Mouse (Mus musculus) spleen, postnatal 10 days (tissue): ENCODE measurements around the gene Hpn.

Experiments
- DNase-seq, 2 experiments: peaks; one replicate each; pipeline ENCODE4 v3.0.0; 2021 to 2022; ENCODE audit warnings: low spot score in 2 of 2

Gene Hpn

GRCm38 (mm10) chr7:31110861-31111385 lies 4.2 kb downstream of the Hpn start:
- DNase-seq, result no peak

- no peak for DNase-seq
Observed at GRCm38 (mm10) chr7:31109796-31110195, 5.3 kb downstream of the Hpn start.

DNA sequence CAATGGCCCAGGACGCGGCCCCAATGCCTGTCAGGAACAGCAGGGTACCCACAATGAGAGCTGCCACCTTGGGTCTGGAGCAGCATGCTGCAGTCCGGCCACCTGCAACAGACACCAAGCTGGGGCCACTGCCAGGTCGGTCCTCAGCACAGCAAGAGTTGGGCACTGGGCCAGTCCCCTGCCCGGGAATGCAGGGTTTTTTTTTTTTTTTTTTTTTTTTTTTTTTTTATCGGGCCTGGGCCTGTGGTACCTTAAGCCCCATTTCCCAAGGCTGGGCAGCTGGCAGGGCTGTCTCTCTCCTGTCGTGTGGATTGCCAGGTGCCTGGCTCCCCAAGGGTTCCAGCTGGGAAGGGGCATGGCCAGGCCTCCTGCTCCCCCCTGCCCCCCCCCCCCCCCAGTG lies 6.0 kb downstream of the Hpn start:
- DNase-seq, result no peak

- DNase-seq, result no peak
Observed at GRCm38 (mm10) chr7:31107781-31108180, 7.3 kb downstream of the Hpn start.

DNA sequence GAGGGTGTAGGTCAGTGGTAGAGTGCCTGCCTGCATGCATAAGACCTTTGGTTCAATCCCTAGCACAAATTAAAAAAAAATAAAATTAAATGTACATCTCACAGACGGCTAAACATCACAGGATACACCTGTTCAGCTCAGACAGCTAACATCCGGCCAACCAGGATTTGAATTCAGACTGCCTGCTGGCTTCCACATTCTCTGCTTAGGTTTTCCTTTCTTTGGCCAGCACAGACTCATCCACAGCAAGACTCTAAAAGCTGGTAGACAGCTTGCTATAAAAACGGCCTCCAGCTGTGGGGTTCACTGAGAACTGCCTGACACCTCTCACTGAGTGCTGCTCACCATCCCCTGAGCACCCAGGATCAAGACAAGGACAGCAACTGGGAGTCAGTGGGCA lies 8.9 kb downstream of the Hpn start:
- no peak for DNase-seq

GRCm38 (mm10) chr7:31105061-31105768 lies 9.9 kb downstream of the Hpn start:
- peak in 1 of 2 experiments; percentile 58 for DNase-seq

DNA sequence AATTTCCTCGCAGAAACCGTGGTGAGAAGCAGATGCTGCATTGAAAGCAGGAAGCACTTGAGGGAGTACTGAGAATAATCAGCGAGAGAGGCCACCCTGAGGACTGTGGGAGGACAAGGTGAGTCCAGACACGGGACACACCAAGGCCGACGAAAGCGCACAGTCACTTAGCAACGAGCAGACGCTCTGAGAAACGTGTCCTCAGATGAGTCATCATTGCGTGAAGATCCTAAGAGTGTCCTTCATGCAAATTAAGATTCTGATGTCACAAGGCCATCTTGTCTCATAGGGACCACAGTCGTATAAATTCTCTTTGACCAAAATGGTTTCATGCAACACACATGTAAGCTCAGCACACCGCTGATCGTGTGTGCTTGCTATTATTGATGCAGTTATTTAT lies 14.3 kb downstream of the Hpn start:
- DNase-seq, result no peak

DNA sequence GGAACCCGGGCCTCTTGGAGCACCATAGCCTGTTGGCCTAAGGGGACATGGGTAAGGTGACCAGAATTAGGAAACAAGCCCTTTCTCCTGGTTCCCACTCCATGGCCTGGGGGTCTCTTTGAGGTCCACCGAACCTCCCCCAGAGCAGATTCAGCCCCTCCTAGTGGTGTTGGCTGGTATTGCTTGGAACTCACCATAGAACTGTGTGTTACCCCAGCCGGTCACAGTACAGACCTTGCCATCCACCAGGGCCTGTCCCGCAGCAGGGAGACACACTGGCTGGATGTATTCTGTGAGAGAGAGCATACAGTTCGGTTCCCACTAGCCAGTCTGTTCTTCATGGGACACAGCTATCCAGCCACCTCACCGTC lies 15.5 kb downstream of the Hpn start:
- no peak for DNase-seq

- peak in 1 of 2 experiments; percentile 53 for DNase-seq
Observed at GRCm38 (mm10) chr7:31098697-31099611, 16.1 kb downstream of the Hpn start.

- peak; percentile 68 to 90 for DNase-seq
Observed at GRCm38 (mm10) chr7:31097583-31098248, 17.4 kb downstream of the Hpn start.

GRCm38 (mm10) chr7:31096892-31097564 lies 18.1 kb downstream of the Hpn start:
- DNase-seq, result no peak

DNA sequence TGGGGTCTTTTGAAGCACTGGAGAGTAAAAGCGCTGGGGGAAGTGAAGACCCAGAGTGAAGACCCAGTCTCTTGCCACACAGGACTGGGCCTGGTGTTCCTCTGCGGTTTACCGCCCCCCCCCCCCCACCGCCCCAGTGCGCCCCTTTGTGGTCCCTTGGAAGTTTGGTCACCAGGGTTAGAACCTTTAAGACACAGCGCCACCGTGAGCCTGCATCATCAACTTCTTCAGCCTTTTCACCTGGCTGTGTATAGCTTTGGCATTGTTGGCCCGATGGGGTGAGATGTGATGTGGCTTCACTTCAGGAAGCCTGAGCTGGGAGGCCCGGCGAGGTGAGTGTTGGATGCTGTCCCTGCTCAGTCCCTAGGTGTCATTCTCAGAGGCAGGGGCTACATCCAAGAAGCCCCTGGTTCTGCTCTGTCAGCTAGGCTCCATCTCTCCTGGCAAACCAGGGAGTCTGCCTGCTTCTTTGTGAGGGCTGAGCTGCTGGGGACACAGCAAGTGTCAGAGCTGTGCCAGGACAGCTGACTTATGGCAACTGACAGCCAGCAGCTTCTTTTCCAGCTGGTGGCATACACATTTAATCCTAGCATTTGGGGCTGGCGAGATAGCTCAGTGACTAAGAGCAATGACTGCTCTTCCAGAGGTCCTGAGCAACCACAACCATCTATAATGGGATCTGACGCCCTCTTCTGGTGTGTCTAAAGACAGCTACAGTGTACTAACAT lies 20.2 kb downstream of the Hpn start:
- DNase-seq, result peak in 1 of 2 experiments; percentile 56

DNA sequence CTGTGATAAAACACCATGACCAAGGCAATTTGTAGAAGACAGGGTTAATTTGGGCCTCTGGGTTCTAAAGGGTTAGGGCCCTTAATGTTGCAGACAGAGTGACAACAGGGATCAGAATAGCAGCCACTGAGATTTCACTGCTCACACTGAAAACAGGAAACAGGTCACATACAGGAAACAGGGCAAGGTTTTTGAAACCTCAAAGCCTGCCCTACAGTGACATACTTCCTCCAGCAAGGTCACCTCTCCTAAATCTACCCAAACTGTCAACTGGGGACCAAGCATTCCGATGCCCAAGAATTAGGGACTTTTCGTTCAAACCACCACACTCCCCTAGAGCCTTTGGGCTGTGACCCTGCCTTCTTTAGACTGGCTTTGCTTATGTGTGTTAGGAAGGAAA lies 25.4 kb downstream of the Hpn start:
- no peak for DNase-seq

GRCm38 (mm10) chr7:31088206-31088605 lies 26.9 kb downstream of the Hpn start:
- DNase-seq, result no peak

DNA sequence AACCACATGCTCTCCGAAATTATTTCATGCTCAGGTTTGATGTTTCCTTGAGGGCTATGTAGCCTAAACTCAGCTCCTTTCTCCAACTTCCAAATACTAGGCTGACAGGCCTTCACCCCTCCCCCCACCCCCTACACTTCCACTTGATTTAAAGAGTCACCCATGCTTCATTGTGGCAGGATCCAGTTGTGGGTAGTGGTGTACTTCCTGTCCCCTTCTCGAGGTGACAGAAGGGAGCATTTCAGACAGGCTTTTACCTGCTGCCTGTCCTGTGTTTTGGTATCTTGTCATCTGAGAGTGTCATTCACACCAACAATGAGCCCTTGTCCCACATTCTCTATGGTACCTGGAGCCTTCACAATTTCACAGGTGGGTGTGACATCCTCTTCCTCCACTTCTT lies 27.8 kb downstream of the Hpn start:
- DNase-seq, result no peak

DNA sequence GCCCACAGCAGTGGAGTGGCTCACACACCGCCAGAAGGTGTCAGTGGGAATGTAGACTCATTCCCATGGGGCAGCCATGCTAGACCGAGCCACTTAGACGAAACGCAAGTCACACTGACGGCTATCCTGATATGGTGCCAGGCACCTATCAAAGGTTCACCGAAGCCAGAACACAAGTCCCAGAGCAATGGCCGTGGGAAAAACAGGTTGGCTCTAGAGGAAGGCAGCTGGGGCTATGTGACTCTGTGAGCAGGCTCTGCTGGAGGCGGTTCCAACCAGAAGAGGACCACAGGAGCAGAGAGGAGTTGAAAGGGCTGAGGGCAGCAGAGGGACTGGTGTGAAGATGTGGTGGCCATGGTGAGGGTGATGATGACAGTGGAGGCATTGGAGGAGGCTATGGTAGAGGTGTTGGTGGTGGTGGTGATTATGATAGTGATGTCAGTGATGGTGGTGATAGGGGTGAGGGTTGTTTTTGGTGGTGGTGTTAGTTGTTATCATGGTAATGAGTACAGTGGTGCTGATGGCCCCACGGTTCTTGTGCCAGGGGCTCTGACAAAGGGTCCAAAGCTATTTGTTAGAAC lies 28.8 kb downstream of the Hpn start:
- no peak for DNase-seq

GRCm38 (mm10) chr7:31085171-31085570 lies 29.9 kb downstream of the Hpn start:
- no peak for DNase-seq

DNA sequence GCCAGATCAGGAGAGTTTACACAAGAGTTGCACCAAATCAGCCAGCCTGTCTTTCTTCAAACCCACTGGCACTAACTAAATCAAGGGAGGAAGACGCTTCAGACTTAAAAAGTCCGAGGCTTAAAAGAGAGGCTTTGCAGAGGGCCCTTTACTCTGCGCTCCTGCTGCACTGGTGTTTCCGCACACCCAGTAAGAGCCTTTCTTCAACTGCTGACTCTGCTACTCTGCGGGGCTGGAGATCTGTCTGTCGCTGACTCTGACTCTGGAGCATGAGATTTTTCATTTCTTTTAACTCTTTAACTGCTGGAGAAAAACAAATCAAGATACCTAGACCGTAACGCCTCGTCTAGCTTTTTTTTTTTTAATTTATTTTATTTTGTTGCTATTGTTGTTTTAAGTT lies 30.9 kb downstream of the Hpn start:
- DNase-seq, result no peak

DNA sequence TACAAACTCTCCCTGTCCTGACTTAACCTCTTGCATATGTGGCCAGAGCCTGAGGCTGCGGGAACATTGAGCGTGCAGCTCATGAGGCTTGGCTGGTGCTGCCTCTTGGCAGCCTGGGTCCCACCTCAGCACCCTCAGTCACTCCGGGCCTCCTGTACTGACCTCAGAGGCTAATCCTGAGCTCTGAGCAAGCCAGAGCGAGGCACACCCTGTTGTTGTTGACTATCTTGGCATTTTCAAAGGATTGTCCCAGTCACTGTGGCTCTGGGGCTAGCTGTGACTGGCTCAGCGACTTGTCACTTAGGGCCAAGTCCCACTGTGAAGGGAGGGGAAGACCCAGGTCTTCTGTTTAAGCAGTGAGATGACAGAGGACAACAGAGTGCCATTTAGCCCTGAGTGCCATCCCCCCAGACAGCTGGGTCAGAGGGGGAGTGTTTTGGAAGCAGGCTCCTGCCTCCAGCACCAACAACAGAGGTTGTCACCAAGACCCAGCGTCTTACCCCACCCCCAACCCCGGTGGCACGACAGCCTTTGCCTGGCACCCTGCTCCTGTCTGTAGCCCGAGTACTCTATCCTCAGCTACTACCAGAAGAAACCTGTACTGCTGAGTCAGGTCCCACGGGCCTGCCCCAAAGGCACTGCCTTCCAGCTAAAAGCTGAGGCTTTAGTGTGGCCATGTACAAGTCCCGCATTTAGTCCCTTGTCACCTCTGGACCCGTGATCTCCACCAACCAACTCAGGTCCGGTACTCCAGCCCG lies 32.1 kb downstream of the Hpn start:
- no peak for DNase-seq

DNA sequence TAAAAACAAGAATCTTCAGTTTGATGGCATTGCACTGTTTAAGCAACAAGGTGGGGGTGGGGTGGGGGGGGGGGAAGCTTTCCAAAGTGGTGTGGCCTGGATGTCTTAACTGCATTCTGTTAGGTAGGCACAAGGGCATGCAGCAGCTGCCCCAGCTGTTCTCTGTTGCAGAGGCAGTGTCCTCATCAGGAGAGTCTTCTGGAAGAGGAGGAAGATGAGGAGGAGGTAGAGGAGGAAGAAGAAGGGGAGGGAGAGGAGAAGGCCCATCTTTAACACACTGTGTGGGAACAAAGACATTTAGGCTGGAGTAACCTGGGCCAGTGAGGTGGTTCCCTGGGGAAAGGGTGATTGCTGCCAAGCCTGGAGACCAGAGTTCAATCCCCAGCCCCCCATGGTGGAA lies 33.0 kb downstream of the Hpn start:
- no peak for DNase-seq
